Mouse (Mus musculus): Measurements from ENCODE around the gene Nmral1.
"Not testable (repeated sequence)": the region's sequence is repeated elsewhere in the genome, so short reads cannot be mapped to it uniquely, and the experiment has no call there.

Gene Nmral1

DNA sequence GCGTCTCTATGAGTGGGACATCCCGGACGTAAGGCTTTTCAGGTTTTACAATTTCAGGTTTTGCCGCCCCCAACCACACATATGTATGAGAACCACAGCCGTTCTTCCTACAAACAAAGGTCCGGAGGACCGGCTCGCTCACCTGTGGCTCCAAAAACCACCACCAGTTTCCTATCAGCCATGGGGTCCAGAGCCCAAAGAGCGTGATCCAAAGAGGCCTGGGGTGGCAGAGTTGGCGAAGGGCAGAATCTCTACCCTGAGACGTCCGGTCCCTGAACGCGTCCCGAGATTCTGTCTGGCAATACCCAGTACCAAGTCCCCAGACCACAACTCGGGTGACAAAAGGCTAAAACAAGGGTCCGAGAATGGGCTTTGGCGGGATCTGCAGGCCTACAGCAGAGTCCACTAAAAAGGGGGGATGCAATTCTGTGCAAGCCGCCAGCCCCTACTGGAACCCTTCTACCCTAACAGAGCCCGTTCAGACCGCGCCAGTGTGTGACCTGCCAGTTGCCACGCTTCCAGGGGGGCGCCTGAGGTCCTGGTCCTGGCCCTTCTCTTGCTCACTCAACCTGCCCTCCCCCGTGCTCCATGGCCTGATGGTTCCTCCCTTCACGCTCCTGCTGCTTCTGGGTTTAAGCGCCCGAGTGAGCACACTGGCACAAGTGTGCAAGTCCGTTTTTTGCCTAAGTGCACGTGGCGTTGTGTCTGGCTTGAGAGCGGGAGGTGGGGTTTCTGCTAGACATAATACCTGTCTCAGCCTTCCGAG is at the start of gene Nmral1:
Gene Nmral1 (minus strand): TSS at position 604 of the 766 bp plus-strand sequence.
- peak; percentile 28 to 55 for DNase-seq (ENCODE audit: low spot score in 2 of 2)

DNA sequence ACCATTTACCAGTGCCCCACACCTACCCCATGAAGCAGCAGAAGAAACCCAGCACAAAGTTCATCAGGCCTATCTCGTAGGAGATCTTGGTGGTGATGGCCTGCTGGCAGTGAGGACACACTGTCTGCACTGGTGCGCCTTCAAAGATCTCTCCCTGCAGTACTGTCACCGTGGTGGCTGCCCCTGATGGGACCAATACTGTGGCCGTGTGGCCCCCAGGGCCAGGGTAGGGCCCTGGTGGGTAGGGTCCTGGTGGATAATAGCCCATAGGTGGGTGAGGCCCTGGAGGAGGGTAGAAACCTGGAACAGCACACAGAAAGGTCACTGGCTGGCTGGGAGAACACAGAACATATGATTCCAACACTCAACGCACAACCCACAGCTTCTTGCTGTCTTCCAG is 49.6 kb upstream of the Nmral1 start:
- DNase-seq (ENCODE audit: low spot score in 2 of 2) = no peak

DNA sequence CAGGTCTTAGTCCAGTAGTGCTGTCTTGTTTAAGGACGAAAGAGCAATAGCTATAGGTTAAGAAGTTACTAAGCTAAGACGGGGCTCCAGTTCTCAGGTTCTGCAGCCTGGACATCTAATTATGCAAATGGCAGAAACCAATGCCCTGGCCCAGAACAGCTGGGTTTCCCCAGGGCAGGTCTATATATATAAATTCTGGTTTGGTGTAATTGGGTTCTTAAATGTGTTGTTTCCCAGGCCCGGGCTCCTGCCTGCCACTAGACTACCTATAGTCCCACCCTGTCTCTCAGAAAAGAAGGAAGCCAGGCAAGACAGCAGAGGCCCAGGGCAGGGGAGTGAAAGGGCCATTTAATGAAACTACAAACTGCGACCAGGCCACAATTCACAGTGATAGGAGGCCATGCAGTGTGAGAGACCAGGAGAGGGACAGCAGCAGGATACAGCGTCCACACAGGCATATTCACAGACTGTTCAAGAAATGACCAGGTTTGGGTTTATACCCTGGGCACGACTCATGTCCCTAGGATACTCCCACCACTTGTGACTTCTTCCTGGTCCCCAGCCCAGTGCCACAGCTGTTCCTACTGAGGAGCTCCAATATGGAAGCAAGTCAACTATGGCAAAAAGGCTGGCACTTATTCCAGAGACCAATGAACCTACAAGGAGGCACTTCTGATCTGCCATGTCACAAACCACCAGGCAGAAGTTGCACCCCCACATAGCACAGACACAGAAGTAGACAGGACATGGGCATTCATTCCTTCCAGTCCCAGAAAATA is 48.0 kb upstream of the Nmral1 start:
- DNase-seq (ENCODE audit: low spot score in 2 of 2) = no peak

DNA sequence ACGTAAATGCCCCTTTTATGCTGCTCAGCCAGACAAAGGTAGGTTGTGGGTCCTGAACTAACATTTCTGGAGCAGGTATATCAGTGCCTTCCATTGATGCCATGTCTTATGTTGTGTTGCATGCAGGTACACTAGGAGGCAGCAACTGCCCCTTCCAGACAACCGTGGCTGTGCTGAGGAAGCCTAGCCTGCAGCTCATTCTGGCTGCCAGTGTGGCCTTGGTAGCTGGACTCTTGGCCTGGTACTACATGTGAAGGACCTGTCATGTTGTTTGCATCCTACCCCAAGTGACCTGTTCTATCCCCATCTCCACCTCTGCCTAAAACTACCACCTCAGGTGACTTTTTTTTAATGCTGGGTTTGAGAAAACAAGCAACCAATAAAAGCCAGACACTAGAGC is 46.7 kb upstream of the Nmral1 start:
- DNase-seq (ENCODE audit: low spot score in 2 of 2) = no peak

DNA sequence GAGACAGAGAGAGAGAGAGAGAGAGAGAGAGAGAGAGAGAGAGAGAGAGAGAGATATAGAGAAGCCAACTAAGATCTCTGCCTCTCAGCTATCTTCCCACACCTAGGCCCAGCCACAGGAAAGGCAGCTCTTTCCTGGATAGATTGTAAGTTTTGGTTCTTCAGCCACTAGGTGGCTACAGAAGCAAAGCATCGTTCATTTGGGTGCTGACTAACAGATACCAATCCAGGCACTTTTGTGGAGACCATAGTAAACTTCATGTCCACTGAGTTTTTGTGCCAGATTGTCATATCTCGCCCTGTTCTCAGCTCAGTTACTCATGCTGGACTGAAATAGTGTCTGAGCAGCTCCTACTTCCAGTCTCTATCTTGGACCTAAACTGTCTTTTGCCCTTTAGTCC is 44.1 kb upstream of the Nmral1 start:
- DNase-seq (ENCODE audit: low spot score in 2 of 2) = no peak

DNA sequence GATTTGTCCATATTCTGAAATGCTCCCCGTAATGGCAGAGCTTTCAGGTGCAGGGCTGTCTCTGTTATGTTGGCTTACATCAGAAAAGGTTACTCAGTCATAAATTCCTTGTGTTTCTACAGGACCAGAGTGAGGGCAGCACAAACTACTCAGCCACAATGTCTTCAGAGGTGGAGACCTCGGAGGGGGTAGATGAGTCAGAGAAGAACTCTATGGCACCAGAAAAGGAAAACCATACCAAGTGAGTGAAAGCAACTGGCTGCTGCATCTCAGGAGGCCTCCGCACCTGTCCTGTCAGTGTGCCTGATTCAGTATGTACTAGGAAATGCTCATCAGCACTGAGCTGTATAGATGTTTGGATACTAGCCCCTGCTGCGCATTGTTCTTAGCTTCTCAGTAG is 43.3 kb upstream of the Nmral1 start:
- no peak for DNase-seq (ENCODE audit: low spot score in 2 of 2)

DNA sequence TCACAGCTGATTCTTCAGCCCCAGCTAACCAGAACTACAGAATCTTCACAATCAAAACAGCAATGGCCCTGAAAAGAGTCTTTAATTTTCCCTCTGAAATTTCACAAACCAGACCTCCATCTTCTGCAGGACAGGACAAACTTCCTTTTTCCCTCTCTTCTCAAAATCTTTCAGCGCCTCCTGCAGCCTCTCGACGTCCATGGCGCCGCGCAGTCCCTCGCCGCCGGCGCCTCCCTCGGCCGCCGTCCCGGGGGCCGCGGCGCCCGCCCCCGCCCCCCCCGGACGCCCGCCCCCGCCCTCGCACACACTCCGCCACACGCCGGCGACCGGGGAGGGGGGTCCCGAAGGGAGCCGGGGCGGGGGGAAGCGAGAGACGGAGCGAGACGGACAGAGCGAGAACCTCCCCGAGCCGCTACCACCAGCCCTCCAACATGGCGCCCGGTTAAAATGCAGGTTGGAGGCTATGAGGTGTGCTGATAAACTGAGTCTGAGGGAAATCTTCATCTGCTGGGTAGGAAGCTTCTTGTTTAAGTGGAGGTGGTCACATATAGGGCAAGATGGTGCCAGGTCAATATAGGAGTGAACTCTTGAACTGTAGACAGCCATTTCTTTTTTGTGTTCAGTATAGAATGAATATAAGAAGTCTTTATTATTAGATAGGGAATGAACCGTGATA is 37.6 kb upstream of the Nmral1 start:
- not testable (repeated sequence) for DNase-seq (ENCODE audit: low spot score in 2 of 2)

DNA sequence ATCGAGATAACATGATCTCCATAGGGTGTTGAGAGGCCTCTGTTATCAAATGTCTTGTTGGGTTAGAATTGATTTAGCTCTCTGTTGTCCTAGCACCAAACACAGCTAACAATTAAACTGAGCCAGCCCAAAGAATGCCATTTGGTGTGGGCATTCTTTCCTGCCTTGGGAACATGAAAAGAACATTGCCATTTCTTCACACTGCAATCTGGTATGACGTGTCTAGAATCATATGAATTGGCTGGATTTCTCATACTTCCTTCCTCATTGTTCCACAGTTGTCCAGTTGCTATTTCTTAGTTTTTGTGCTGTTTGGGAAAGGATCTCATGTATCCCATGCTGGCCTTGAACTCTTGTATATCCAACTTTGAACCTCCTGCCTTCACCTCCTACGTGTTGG is 34.9 kb upstream of the Nmral1 start:
- DNase-seq (ENCODE audit: low spot score in 2 of 2) = no peak

DNA sequence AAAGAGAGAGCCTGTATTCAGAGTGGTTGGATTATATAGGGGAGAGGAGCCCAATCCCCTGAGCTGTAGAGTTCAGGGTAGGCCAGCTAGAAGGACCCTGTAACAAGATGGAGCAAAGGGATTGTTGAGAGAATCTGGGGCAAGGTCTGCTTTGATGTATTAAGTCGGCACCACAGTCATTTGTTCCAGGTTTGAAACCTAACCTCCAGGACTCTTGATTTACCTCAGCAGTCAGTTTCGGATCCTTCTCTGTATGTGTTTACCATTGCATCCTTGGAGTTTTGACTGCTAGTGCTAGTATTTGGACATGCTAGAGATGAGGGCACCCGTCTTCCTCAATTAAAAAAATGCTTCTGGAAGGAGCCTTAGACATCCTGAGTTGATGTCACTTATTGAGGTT is 33.0 kb upstream of the Nmral1 start:
- no peak for DNase-seq (ENCODE audit: low spot score in 2 of 2)

DNA sequence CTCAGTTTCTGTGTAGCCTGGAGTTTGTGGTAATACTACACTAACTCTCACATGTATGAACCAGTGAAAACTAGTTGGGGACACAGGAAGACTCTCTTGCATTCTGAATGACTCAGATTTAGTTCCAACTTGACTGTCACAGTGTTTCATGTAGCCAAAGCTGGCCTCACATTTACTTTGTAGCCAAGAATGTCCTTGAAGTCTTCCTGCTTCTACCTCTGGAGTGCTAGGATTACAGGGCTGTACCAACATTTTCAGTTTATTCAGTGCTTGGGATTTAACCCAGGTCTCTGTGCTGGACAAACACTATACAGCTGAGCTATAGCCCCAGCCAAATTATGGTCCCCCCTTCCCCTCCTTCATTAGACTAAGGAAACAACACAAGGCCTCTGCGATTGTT is 23.0 kb upstream of the Nmral1 start:
- no peak for DNase-seq (ENCODE audit: low spot score in 2 of 2)

DNA sequence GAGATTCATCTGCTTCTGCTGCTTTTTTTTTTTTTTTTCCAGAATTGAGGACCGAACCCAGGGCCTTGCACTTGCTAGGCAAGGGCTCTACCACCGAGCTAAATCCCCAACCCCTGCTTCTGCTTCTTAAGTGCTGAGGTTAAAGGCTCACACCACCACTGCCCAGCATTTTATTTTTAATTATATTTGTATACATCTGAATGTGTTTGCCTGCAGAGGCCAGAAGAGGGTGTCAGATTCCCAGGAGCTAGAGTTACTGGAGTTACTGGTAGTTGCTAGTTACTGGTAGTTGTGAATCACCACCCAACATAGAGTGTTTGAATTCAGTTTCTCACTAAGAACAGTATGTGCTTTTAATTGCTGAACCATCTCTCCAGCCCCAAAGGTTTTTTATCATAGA is 20.8 kb upstream of the Nmral1 start:
- no peak for DNase-seq (ENCODE audit: low spot score in 2 of 2)

DNA sequence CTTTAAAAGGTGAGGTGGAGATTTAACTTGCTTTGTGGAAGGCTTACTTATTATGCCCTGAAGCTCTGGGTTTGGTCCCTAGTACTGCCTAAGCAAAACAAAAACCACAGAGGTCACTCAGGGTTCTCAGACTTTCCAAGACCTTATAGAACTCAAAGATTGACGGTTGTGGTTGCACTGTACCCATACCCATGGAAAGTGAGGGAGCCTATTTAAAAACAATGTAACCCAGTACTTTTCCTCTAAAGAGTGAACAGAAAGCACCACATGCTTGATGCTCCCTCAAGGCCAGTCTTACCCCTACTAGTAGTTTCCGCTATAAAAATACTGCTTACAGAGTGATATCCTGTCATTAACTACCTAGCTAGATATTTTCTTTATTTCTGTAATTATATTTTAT is 17.1 kb upstream of the Nmral1 start:
- no peak for DNase-seq (ENCODE audit: low spot score in 2 of 2)

DNA sequence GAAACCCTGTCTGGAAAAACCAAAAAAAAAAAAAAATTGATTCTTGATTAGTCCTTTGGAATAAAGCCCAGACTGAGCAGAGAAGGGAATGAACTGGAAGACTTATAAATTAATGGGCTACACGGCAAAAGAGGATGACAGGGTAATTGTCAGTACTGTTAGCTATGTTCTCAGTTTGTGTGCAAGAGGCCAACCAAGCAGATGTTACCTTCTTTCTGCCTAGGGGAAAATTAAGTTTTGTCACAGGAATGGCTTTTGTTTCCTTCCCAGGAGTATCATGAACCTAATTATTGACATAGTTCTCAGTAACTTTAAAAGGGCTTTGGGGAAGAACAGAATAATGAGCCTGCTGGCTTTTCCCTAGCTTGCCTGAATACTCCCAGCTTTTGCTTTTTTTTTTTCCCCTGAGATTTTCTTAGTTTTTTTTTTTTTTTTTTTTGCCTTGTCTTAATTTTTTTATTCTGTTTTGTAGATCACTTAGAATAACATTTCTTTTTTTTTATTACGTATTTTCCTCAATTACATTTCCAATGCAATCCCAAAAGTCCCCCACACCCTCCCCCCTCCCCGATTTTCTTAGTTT is 11.7 kb upstream of the Nmral1 start:
- DNase-seq (ENCODE audit: low spot score in 2 of 2) = no peak

DNA sequence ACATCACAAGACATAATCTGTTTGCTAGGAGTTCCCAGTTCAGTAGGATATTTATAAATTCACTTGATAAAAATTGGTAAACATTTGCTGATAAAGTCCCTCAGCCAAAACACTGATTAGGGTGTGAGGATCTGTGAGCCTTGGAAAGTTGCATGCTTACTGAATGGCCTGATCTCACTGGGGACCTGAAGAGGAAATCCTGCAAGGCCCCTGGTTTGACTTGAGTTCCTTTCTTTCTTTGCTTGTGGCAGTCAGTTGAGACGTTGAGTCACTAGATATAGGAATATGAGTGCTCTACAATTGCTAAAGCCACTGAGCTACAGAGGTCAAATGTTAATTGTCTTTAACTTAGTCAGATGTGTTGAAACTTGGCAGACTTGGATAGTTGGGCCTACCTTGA is 8.8 kb upstream of the Nmral1 start:
- DNase-seq (ENCODE audit: low spot score in 2 of 2) = no peak

DNA sequence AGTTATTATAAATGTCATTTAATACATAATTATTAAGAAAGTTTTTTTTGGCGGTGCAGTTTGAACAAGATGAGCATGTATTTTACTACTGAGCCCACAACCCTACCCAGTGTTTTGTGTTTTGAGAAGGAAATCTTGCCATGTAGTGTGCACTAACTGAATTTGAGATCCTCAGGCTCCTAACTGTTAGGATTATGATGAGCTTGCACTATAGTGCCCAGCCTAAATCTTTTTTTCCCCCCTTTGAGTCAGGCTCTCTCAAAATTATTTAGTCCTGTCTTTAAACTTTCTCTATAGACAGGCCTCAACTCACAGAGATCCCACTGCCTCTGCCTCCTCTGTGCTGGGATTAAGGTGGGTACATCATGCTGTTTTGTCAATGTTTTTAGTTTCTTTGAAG is 8.4 kb upstream of the Nmral1 start:
- no peak for DNase-seq (ENCODE audit: low spot score in 2 of 2)

DNA sequence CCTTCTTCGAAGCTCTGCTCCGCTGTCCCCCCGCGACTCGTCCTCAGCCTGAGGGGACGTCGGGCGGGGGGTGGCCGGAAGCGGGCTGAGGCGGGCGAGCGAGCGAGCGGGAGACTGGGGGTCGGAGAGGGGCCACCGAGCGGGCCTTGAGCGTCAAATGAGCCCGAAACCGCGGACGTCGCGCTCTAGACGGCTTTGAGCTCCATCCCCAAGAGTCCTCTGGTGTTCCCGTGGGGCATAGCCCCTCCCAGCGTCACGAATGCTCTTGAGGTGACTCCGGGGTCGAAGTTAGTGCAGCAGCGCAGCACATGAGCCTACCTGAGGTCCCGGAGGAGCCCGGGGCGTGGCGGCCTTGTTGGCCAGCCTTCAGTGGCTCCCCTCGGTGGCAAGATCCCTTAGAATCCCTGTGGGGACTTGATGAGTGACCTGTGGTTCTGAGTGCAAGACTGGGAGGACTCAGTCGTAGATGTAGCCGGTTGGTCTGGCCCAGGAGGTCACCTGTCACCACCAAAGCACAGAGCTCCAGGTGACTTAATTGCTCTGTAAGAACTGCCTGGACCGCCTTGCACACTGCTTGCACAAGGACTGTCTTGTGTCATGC is 7.5 kb upstream of the Nmral1 start:
- DNase-seq (ENCODE audit: low spot score in 2 of 2) = peak in 1 of 2 experiments; percentile 29

DNA sequence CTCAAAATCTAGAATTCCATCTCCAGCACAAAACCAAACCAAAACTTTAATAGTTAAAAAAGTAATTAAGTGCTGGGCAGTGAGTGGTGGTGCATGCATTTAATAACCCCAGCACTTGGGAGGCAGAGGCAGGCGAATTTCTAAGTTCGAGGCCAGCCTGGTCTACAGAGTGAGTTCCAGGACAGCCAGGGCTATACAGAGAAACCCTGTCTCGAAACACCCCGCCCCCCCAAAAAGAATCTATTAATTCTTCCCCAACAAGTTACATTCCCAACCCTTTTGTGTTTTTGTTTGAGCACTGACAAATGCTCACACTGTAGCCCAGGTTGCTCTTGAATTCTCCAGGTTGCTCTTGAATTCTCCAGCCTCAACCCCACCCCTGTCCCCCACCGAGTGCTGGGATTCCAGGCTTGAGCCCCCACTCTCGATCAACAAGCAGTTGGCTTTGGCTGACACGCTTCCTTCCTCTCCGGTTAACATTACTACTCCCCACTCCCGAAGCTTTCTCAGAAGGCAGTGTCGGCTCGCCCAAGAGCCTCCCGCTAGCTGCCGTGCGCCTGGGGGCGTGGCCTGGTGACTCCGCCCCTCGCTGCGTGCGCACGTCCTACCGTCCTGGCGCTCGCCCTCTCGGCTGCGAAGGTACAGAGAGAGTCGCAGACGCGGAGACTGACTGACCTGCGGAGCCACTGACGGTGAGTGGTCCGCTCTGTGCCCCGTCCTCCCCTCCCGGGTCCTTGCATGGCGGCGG is 6.8 kb upstream of the Nmral1 start, which contains the start of gene Hmox2:
Gene Hmox2 (plus strand): TSS at position 582 of the 748 bp plus-strand sequence.
- DNase-seq (ENCODE audit: low spot score in 2 of 2) = peak; percentile 84 to 91

DNA sequence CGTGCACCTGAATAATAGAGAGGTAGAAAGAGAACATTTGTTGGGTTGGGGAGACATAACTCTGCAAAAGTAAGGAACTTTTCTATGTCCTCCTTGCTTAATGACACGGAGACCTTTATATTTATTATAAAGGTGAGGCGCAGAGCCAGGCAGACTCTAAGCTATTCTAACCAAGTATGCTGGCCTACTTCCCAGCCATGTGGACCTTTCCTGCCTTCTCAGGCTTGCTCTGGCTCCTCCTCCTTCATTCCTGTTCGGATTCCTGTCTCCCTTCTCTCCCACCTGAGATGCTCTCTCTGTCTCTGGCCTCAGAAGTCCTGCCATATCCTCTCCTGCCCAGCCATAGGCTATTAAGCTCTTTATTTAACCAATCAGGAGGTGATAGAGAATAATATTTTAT is 6.1 kb upstream of the Nmral1 start:
- no peak for DNase-seq (ENCODE audit: low spot score in 2 of 2)

DNA sequence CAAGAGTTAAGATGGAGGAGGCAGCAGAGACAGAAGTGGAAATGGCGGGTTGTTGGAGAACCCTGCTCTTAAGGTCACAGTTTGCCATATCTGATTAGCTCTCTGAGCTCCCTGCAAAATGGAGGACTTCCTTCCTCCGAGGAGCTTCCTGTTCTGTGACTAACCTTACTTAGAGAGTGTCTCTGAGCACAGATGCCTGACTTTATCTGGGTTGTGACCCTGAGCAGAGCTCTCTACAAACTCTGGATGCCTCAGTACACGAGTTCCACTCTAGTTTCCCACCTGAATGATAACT is 3.7 kb upstream of the Nmral1 start:
- no peak for DNase-seq (ENCODE audit: low spot score in 2 of 2)

DNA sequence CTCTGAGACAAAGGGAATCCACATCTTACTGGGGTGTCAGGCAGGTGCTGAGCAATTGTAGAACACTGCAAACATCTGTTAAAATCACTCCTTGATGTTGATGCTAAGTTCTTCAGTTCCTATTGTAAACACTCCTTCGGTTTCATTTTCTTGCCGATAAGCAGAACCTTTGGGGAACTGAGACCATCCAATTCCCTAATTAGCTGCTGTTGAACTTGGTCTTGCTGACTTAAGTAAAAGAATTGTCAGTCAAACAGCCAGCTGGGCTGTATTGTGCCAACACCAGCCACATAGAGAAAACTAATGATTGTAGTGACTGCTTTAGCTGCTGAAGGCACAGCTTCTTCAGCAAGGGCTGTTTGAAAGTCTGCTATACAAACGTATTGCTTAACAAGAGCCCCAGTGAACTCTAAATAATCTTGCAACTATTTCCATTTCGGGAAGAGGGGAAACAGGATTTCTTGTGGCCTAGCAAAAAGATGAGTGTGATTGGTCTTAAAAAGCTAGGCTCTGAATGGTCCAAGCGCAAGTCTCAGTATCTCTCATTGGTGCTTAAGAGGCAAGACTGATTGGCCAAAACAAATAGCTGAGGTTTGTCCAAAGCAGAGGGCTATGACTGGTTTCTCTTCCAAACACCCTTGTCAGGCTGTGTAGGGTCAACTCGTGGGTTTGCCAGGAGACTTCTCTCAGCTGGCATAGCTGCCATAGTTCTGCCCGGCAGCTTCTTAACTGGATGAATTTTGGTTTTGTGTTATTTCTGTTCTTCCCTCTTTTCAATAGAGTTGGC is 3.2 kb upstream of the Nmral1 start:
- no peak for DNase-seq (ENCODE audit: low spot score in 2 of 2)

DNA sequence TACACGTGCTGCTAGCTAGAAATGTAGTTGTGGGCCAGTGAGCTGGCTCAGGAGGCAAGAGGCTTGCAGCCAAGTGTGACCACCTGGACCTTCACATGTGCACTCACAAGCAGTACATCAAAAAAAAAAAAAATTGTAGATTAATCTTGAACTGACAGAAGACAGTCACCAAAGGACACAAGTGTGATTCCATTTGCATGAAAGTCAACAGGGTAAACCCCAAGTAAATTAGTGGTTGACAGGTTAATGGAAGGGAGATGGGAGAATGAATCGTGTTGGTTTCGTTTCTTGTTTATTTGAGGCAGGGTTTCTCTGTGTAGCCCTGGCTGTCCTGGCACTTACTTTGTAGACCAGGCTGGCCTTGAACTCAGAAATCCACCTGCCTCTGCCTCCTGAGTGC is 1.3 kb downstream of the Nmral1 start:
- DNase-seq (ENCODE audit: low spot score in 2 of 2) = no peak
